21 mouse cellular contexts compared by ENCODE assay signal in the genomic region with DNA sequence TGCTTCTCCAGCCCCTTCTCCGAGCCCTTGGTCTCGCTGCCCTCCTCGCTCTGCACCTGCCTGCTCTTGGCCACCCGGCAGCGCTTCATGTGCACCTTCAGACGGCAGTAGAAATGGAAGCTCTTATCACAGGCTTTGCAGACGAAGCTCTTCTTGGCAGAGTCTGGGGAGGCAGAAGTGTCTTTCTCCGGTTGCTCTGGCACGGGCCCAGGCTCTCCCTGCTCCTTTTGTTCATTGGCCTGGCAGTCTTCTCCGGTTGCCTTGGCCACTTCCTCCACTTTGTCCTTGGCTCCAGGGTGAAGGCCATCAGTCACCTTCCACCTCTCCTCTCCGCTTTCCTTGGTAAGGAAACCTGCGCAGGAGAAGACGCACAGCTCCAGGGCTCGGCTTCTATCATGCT. TPM values are rescaled to one million over a fixed set of nuclear protein-coding genes. Genes with fewer than 3 reads are reported as not detected.
DNase-seq lines count a peak whose midpoint lies in the region; ATAC-seq lines count a peak whose summit lies in the region.
"Had no signal": no experiment of that assay in that cellular context is flagged by ENCODE, and none has a peak within 500 bp of the region (broad histone marks: within the 10 kb centered on the region; RNA-seq: fewer than 3 reads in every experiment).

No protein-coding gene starts in this region.

- no peak overlapping the region for H3K4me2 ChIP-seq in hindbrain, embryonic 12.5 days (replicated peaks)
- H3K4me2 ChIP-seq: forebrain, embryonic 15.5 days; heart, embryonic 15.5 days; hindbrain, embryonic 13.5 days; liver, embryonic 12.5 days; lung, embryonic 15.5 days; neural tube, embryonic 13.5 days had no signal

- H3K4me3 ChIP-seq in hindbrain, embryonic 12.5 days, result no peak overlapping the region
- H3K4me3 ChIP-seq: forebrain, embryonic 15.5 days; heart, embryonic 15.5 days; hindbrain, embryonic 13.5 days; limb, embryonic 10.5 days; liver, embryonic 12.5 days; lung, embryonic 15.5 days; neural tube, embryonic 13.5 days had no signal

- DNase-seq in adrenal gland, adult (ENCODE audit: inconsistent age in 2 of 2, low spot score in 1 of 2), result peak; percentile 33 to 43
- DNase-seq in adrenal gland, postnatal 4 days (ENCODE audit: low spot score in 2 of 2), result no peak
- DNase-seq in ovary, adult 18-20 months (ENCODE audit: low spot score), result peak; percentile 34
- DNase-seq in ovary, postnatal 10 days (ENCODE audit: low spot score), result no peak
- peak; percentile 70 for DNase-seq in cerebellum, adult 9-10 months
- peak; percentile 79 for DNase-seq in testis, postnatal 10 days (ENCODE audit: low spot score)
- DNase-seq in heart, postnatal 25 days (ENCODE audit: low spot score), result no peak
- DNase-seq: heart, adult 18-20 months; kidney, adult 11 months; kidney, postnatal 14 days had no signal

- H3K4me1 ChIP-seq in hindbrain, embryonic 12.5 days, result no peaks in the 10 kb centered on the region
- H3K4me1 ChIP-seq: heart, embryonic 15.5 days; liver, embryonic 12.5 days; lung, embryonic 15.5 days had no signal

- no peak overlapping the region for H3K27ac ChIP-seq in hindbrain, embryonic 12.5 days
- H3K27ac ChIP-seq: forebrain, embryonic 15.5 days; heart, embryonic 15.5 days; hindbrain, embryonic 13.5 days; limb, embryonic 10.5 days; liver, embryonic 12.5 days; lung, embryonic 15.5 days; neural tube, embryonic 13.5 days had no signal

- intact Hi-C loops in heart, postnatal 25 days (cut with DNase I), result no loop called here

- ATAC-seq in hindbrain, embryonic 12.5 days (ENCODE audit: low FRiP score), result no peak
- ATAC-seq: forebrain, embryonic 15.5 days; liver, embryonic 12.5 days had no signal

- WGBS in hindbrain, embryonic 12.5 days, result 93% methylated on average over 14 of the region's 14 CpGs

- no peaks in the 10 kb centered on the region for H3K9me3 ChIP-seq in hindbrain, embryonic 12.5 days (replicated peaks)
- H3K9me3 ChIP-seq: forebrain, embryonic 15.5 days; heart, embryonic 15.5 days; hindbrain, embryonic 13.5 days; limb, embryonic 10.5 days; liver, embryonic 12.5 days; lung, embryonic 15.5 days; neural tube, embryonic 13.5 days had no signal

- peaks cover 35% of the 10 kb centered on the region for H3K36me3 ChIP-seq in hindbrain, embryonic 12.5 days

- H3K27me3 ChIP-seq in hindbrain, embryonic 12.5 days, result no peaks in the 10 kb centered on the region
- H3K27me3 ChIP-seq: forebrain, embryonic 15.5 days; heart, embryonic 15.5 days; hindbrain, embryonic 13.5 days; liver, embryonic 12.5 days; lung, embryonic 15.5 days; neural tube, embryonic 13.5 days had no signal

- H3K9ac ChIP-seq in hindbrain, embryonic 12.5 days, result no peak overlapping the region
- H3K9ac ChIP-seq: forebrain, embryonic 15.5 days; heart, embryonic 15.5 days; hindbrain, embryonic 13.5 days; liver, embryonic 12.5 days; lung, embryonic 15.5 days; neural tube, embryonic 13.5 days had no signal

RNA-seq across cellular contexts. Expression of gene Epha8, which starts 38.7 kb away (rescaled TPM):
- total RNA-seq in adrenal gland, postnatal 4 days (2021), result under 1 TPM; 0.59 to 0.62 TPM
- total RNA-seq in heart, postnatal 25 days (2021), result not detected
- polyA plus RNA-seq in hindbrain, embryonic 12.5 days (2016; fragmentation: Nextera tagmentation; extraction: Ambion mirVana), result 2.2 and 2.8 TPM in 2 replicates
- total RNA-seq: gastrocnemius, adult 8-10 months; megakaryocyte progenitor cell, adult 5-6 weeks; monocyte, adult 5-6 weeks had no signal

RNA-seq across cellular contexts. Expression of gene Zbtb40, which starts 53.2 kb away (rescaled TPM):
- total RNA-seq in adrenal gland, postnatal 4 days (2021), result 1 to 10 TPM; 6.6 to 9.9 TPM
- 1 to 10 TPM; 7.5 to 7.9 TPM for total RNA-seq in heart, postnatal 25 days (2021)
- polyA plus RNA-seq in hindbrain, embryonic 12.5 days (2016; fragmentation: Nextera tagmentation; extraction: Ambion mirVana), result 6.0 and 7.2 TPM in 2 replicates

Comparison
In these comparisons a context has a peak if more than half of its experiments do, and no peak if none do; other contexts are left out.
1. DNase-seq: peak in adrenal gland, adult (2 of 2), ovary, adult 18-20 months (single experiment), cerebellum, adult 9-10 months (single experiment) and testis, postnatal 10 days (single experiment); none in adrenal gland, postnatal 4 days (0 of 2), ovary, postnatal 10 days (single experiment) and heart, postnatal 25 days (single experiment).